Mouse (Mus musculus): ENCODE data around the gene Ttc8.

GRCm38 (mm10) chr12:99024430-99024960, 104.1 kb downstream of the Ttc8 start:
- TF ChIP-seq CTCF (IDR thresholded peaks at IDR 0.05; ENCODE audit: insufficient read depth, low read depth, low read length) (no peak), POLR2A (IDR thresholded peaks at IDR 0.05; ENCODE audit: insufficient read depth, low read depth, low read length) (no peak)

Measured in olfactory bulb, adult 2 months (tissue).